Mouse (Mus musculus) heart, embryonic 15.5 days (tissue): ENCODE measurements around the gene Fam20a. TPM values are rescaled to one million over a fixed set of nuclear protein-coding genes. Genes with fewer than 3 reads are reported as not detected.
"Not testable (repeated sequence)": the region's sequence is repeated elsewhere in the genome, so short reads cannot be mapped to it uniquely, and the experiment has no call there.

Source experiments
- ATAC-seq: fragments of 200-750 bp; cut with Nextera tagmentation; replicated peaks from 2 replicates; pipeline ENCODE4 v1.8.0; 2017; ENCODE audit warnings: low read depth, moderate TSS enrichment; ENCODE audit not compliant: insufficient number of reproducible peaks, insufficient read depth, low FRiP score
- H3K27ac ChIP-seq: fragments of 300-500 bp; sonication (generic); 2 replicates; pipeline ENCODE4 v1.5.1; 2015; ENCODE audit warnings: mild to moderate bottlenecking, inconsistent platforms
- H3K27me3 ChIP-seq: fragments of 300-500 bp; sonication (generic); 2 replicates; pipeline ENCODE4 v1.6.1; 2015; ENCODE audit warnings: inconsistent platforms
- H3K36me3 ChIP-seq: fragments of 300-500 bp; sonication (generic); 2 replicates; pipeline ENCODE4 v1.6.1; 2015; ENCODE audit warnings: mild to moderate bottlenecking, inconsistent platforms
- H3K4me1 ChIP-seq: fragments of 300-500 bp; sonication (generic); replicated peaks from 2 replicates; pipeline ENCODE4 v1.6.1; 2015; ENCODE audit warnings: inconsistent platforms
- H3K4me2 ChIP-seq: fragments of 300-500 bp; sonication (generic); 2 replicates; pipeline ENCODE4 v1.6.1; 2015; ENCODE audit warnings: inconsistent platforms, mild to moderate bottlenecking, moderate library complexity
- H3K4me3 ChIP-seq: fragments of 300-500 bp; sonication (generic); 2 replicates; pipeline ENCODE4 v1.5.1; 2015; ENCODE audit warnings: mild to moderate bottlenecking, inconsistent platforms
- H3K9ac ChIP-seq: fragments of 300-500 bp; sonication (generic); 2 replicates; pipeline ENCODE4 v1.6.1; 2015; ENCODE audit warnings: mild to moderate bottlenecking, inconsistent platforms
- H3K9me3 ChIP-seq: fragments of 300-500 bp; sonication (generic); replicated peaks from 2 replicates; pipeline ENCODE4 v1.6.1; 2016; ENCODE audit warnings: inconsistent platforms
- WGBS: fragments of 180-500 bp; shearing (Covaris S2); methylation state at CpG from one replicate; pipeline ENCODE4 v1.1.7; 2015; ENCODE audit warnings: mixed read lengths; 5-methylcytosine and 5-hydroxymethylcytosine counted together
- polyA plus RNA-seq: library from polyadenylated mRNA; unstranded; fragments of >200 nt; fragmentation: Nextera tagmentation; extraction: Ambion mirVana; gene quantifications from 2 replicates; pipeline ENCODE4 v1.2.1, GENCODE M21; 2015

Fam20a gene
- polyA plus RNA-seq, 1 experiment from 2014 or later, result 3.7 TPM

DNA sequence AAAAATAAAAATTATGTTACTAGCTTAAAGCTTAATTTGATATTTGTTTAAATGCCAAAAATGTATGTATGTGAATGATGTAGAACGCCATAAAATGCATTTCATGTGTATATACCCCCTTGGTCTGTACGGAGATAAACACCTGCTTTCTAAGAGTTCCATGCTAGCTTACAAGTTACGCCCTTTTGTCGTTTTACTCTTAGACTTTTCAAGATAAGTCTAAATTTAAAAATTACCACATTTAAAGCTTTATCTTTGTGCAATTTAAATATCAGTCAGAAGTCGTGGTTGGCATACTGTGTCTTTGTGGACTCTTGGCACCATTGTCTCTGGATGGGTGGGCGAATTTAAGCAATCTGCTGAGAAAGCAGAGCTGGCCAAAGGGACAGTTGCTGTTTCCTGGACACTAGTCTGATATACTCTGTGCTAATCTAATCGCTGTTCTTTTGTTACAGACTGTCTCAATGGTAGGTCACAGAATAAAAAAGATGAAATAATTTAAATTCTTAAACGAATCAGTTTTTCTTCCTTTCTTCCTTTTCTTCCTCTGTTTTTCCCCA, 52.9 kb downstream of the Fam20a start:
- H3K4me2 ChIP-seq, result no peak overlapping the region
- peaks cover 14% of the 10 kb centered on the region for H3K4me1 ChIP-seq
- no peak for ATAC-seq
- H3K27ac ChIP-seq, result no peak overlapping the region
- no peak overlapping the region for H3K4me3 ChIP-seq
- peaks cover 58% of the 10 kb centered on the region for H3K36me3 ChIP-seq
- H3K9ac ChIP-seq, result no peak overlapping the region
- WGBS, result 80% methylated on average over 8 of the region's 8 CpGs
- no peaks in the 10 kb centered on the region for H3K9me3 ChIP-seq
- H3K27me3 ChIP-seq, result no peaks in the 10 kb centered on the region

GRCm38 (mm10) chr11:109668115-109668725, 53.9 kb downstream of the Fam20a start:
- H3K27ac ChIP-seq, result no peak overlapping the region
- no peak for ATAC-seq
- H3K27me3 ChIP-seq, result no peaks in the 10 kb centered on the region
- WGBS, result 78% methylated on average over 8 of the region's 8 CpGs
- H3K9ac ChIP-seq, result no peak overlapping the region
- H3K9me3 ChIP-seq, result no peaks in the 10 kb centered on the region
- H3K4me3 ChIP-seq, result no peak overlapping the region
- H3K36me3 ChIP-seq, result peaks cover 68% of the 10 kb centered on the region
- H3K4me2 ChIP-seq, result no peak overlapping the region
- H3K4me1 ChIP-seq, result peaks cover 12% of the 10 kb centered on the region

DNA sequence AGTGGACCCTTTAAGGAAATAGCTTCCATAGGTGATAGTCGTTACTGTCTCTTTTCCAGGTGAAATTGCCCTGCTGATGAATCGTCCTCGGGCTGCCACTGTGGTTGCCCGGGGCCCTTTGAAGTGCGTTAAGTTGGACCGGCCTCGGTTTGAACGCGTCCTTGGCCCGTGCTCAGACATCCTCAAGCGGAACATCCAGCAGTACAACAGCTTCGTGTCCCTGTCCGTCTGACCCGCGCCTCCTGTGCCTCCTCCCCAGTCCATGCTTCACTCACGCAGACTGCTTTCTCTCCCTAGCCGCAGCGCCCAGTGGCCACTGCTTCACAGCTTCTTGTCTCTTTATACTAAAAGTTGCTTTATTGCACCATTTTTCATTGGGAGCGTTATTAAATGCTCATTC, 54.7 kb downstream of the Fam20a start:
- H3K9me3 ChIP-seq, result no peaks in the 10 kb centered on the region
- ATAC-seq, result no peak
- no peak overlapping the region for H3K9ac ChIP-seq
- no peak overlapping the region for H3K4me2 ChIP-seq
- H3K27me3 ChIP-seq, result no peaks in the 10 kb centered on the region
- 89% methylated on average over 19 of the region's 19 CpGs for WGBS
- peaks cover 76% of the 10 kb centered on the region for H3K36me3 ChIP-seq
- H3K4me1 ChIP-seq, result peaks cover 4% of the 10 kb centered on the region
- no peak overlapping the region for H3K4me3 ChIP-seq
- no peak overlapping the region for H3K27ac ChIP-seq

- H3K9me3 ChIP-seq, result no peaks in the 10 kb centered on the region
- H3K36me3 ChIP-seq, result peaks cover 85% of the 10 kb centered on the region
- no peak overlapping the region for H3K4me3 ChIP-seq
- no peak overlapping the region for H3K27ac ChIP-seq
- peaks cover 4% of the 10 kb centered on the region for H3K4me1 ChIP-seq
- no peak for ATAC-seq
- 91% methylated on average over 13 of the region's 13 CpGs for WGBS
- H3K27me3 ChIP-seq, result no peaks in the 10 kb centered on the region
- no peak overlapping the region for H3K4me2 ChIP-seq
- no peak overlapping the region for H3K9ac ChIP-seq
These were observed 55.7 kb downstream of the Fam20a start for GRCm38 (mm10) chr11:109666411-109666810.

DNA sequence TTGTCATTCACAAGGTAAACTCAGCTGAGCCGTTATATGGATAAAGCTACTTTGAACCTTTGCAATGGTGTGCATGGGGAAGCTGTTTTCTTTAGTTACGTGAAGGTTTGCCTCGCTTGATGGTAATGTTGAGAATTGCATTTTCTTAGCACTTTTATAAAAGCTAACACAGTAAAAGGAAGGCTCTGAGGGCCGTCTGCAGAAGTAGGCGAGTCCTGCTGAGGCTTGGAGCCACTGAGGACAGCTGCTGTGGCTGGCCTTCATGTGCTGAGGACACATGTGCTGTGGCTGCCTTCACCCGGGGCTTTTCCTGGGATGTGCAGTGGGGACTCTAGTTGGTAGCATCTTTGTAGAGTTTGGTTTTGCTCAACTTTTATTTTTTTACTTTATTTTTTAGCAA, 56.7 kb downstream of the Fam20a start:
- no peak overlapping the region for H3K27ac ChIP-seq
- H3K27me3 ChIP-seq, result no peaks in the 10 kb centered on the region
- H3K9me3 ChIP-seq, result no peaks in the 10 kb centered on the region
- WGBS, result 80% methylated on average over 6 of the region's 6 CpGs
- no peak overlapping the region for H3K4me2 ChIP-seq
- H3K9ac ChIP-seq, result no peak overlapping the region
- H3K4me1 ChIP-seq, result no peaks in the 10 kb centered on the region; the same call in none of the 2 replicates
- peaks cover 90% of the 10 kb centered on the region for H3K36me3 ChIP-seq
- H3K4me3 ChIP-seq, result no peak overlapping the region
- no peak for ATAC-seq

DNA sequence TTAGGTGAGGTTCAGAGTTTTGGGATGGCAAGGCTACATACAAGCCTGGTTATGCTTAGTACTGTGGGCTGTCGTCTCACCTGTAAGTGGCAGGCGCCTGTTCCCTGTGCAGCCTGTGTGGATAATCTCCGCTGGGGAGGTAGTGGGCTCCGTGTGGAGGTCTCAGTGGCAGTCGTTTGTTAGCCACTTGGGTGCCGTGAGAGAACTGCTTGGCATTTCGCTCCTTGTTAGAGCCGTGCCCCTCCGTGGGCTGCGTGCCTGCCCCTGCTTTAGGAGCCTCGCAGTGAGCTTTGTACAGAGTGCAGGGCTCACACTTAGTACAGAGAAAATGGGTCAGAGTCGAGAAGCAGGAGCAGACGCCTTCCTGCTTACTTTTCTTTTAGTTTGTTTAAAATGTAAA, 57.8 kb downstream of the Fam20a start:
- Histone ChIP-seq H3K9ac (no peak overlapping the region), H3K4me3 (no peak overlapping the region), H3K27me3 (no peaks in the 10 kb centered on the region), H3K36me3 (peaks cover 95% of the 10 kb centered on the region), H3K4me2 (no peak overlapping the region), H3K27ac (no peak overlapping the region), H3K9me3 (no peaks in the 10 kb centered on the region), H3K4me1 (no peaks in the 10 kb centered on the region)
- no peak for ATAC-seq
- WGBS, result 83% methylated on average over 13 of the region's 13 CpGs

GRCm38 (mm10) chr11:109660526-109660925, 61.6 kb downstream of the Fam20a start:
- not testable (repeated sequence) for H3K4me3 ChIP-seq, H3K9ac ChIP-seq, H3K9me3 ChIP-seq, H3K27me3 ChIP-seq, H3K4me2 ChIP-seq, H3K4me1 ChIP-seq, ATAC-seq, H3K27ac ChIP-seq
- 91% methylated on average over 8 of the region's 8 CpGs for WGBS
- H3K36me3 ChIP-seq, result peaks cover 82% of the 10 kb centered on the region

DNA sequence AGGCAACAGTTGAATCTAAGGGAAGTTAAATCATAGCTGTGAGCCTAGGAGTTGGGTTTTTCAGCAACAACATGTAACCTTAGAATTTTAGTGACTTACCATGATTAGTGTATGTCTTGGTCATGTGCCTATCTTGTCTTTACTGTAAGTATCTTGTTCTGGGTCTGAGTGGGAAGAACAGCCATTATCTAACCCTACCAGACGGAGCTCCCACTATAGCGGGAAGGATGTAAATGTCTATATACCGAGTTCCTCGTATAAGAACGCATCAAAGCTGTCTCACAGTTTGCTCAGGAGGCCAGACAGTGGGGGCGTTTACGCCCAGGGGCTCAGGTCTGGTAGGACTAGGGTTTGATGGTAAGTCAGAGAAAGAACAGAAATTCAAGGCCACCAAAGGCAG, 65.8 kb downstream of the Fam20a start:
- no peak overlapping the region for H3K4me2 ChIP-seq
- H3K4me1 ChIP-seq, result peaks cover 38% of the 10 kb centered on the region
- 76% methylated on average over 7 of the region's 7 CpGs for WGBS
- no peak overlapping the region for H3K9ac ChIP-seq
- H3K27me3 ChIP-seq, result no peaks in the 10 kb centered on the region
- H3K27ac ChIP-seq, result no peak overlapping the region; the same call in 1 of the 2 replicates
- no peaks in the 10 kb centered on the region for H3K9me3 ChIP-seq
- peaks cover 58% of the 10 kb centered on the region for H3K36me3 ChIP-seq
- no peak overlapping the region for H3K4me3 ChIP-seq
- no peak for ATAC-seq

DNA sequence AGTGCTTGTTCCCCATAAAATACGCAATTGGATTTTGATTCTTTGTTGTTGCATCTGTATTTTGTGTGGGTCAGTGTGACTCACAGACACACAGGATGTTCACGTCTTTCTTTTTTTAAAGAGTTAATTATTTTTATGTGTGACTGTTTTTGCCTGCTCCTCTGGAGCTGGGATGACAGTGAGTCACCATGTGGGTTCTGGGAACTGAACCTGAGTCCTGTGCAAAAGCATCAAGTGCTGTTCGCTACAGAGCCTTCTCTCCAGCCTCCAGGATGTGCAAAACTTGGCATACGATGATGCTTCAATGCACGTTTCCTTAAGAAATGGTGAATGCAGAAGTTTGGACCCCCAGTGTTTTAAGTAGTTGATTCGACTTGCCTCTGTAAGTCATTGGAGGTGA, 67.5 kb downstream of the Fam20a start:
- H3K36me3 ChIP-seq, result peaks cover 41% of the 10 kb centered on the region
- H3K9me3 ChIP-seq, result no peaks in the 10 kb centered on the region
- no peak for ATAC-seq
- 84% methylated on average over 6 of the region's 6 CpGs for WGBS
- no peak overlapping the region for H3K4me3 ChIP-seq
- no peak overlapping the region for H3K4me2 ChIP-seq
- H3K27ac ChIP-seq, result no peak overlapping the region
- peaks cover 44% of the 10 kb centered on the region for H3K4me1 ChIP-seq
- H3K9ac ChIP-seq, result no peak overlapping the region
- no peaks in the 10 kb centered on the region for H3K27me3 ChIP-seq

- H3K36me3 ChIP-seq, result peaks cover 31% of the 10 kb centered on the region
- peak overlapping the region; percentile 81 for H3K4me2 ChIP-seq
- no peak for ATAC-seq
- H3K27ac ChIP-seq, result peak overlapping the region; percentile 99
- H3K9me3 ChIP-seq, result no peaks in the 10 kb centered on the region
- no peaks in the 10 kb centered on the region for H3K27me3 ChIP-seq
- H3K4me1 ChIP-seq, result peaks cover 54% of the 10 kb centered on the region
- H3K4me3 ChIP-seq, result peak overlapping the region; percentile 96
- H3K9ac ChIP-seq, result peak overlapping the region; percentile 98
- 48% methylated on average over 8 of the region's 8 CpGs for WGBS
These were observed 68.9 kb downstream of the Fam20a start for GRCm38 (mm10) chr11:109653201-109653600.

- Histone ChIP-seq H3K27me3 (no peaks in the 10 kb centered on the region), H3K9me3 (no peaks in the 10 kb centered on the region), H3K27ac (peak overlapping the region; percentile 99), H3K4me2 (peak overlapping the region; percentile 81), H3K4me3 (peak overlapping the region; percentile 96), H3K4me1 (peaks cover 54% of the 10 kb centered on the region), H3K36me3 (peaks cover 31% of the 10 kb centered on the region), H3K9ac (peak overlapping the region; percentile 98)
- ATAC-seq, result no peak
- WGBS, result 10% methylated on average over 6 of the region's 6 CpGs
These were observed 69.6 kb downstream of the Fam20a start for GRCm38 (mm10) chr11:109652505-109652904.

GRCm38 (mm10) chr11:109651566-109652024, 70.5 kb downstream of the Fam20a start:
- Histone ChIP-seq H3K36me3 (peaks cover 23% of the 10 kb centered on the region), H3K4me3 (peak overlapping the region; percentile 96), H3K4me2 (peak overlapping the region; percentile 81), H3K27me3 (no peaks in the 10 kb centered on the region), H3K4me1 (peaks cover 52% of the 10 kb centered on the region), H3K9ac (peak overlapping the region; percentile 98), H3K27ac (peak overlapping the region; percentile 99), H3K9me3 (no peaks in the 10 kb centered on the region)
- under 1% methylated on average over 21 of the region's 21 CpGs for WGBS
- ATAC-seq, result no peak
